Mouse (Mus musculus) cerebellum, postnatal 25 days (tissue): ENCODE measurements around the gene Klhl5.

ENCODE experiments used
- DNase-seq, 2 experiments: peaks; one replicate each; pipeline ENCODE4 v3.0.0; 2021; ENCODE audit warnings: mixed read lengths in 2 of 2

Klhl5 gene

DNA sequence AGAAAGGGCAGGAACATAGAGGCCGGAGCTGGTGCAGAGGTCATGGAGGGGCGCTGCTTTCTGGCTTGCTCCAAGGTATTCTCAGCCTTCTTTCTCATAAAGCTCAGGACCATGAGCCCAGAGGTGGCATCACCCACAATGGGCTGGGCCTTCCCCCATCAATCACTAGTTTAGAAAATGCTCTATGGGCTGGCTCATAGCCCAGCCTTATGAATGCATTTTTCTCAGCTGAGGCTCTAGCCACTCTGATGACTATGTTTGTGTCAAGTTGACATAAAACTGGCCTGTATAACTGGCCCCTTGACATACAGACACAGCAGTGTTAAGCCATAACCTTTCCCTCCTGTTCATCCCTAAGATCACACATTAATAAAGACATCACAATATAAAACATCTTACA is 97.4 kb downstream of the Klhl5 start:
- DNase-seq, result no peak

GRCm38 (mm10) chr5:65213321-65213720 is 106.0 kb downstream of the Klhl5 start:
- DNase-seq, result peak; percentile 47 to 69
